ENCODE assay signal across 14 mouse cellular contexts in genomic region chr13:3659163-3660160, GRCm38 (mm10). TPM values are rescaled to one million over a fixed set of nuclear protein-coding genes. Genes with fewer than 3 reads are reported as not detected.
DNase-seq lines count a peak whose midpoint lies in the region; ATAC-seq and TF ChIP-seq lines count a peak whose summit lies in the region.
"Had no signal": no experiment of that assay in that cellular context is flagged by ENCODE, and none has a peak within 500 bp of the region (broad histone marks: within the 10 kb centered on the region; RNA-seq: fewer than 3 reads in every experiment).

No protein-coding gene starts in this region.

- peak; percentile 77 for DNase-seq in kidney, adult 9 months
- no peak for DNase-seq in kidney, adult 18-20 months
- no peak for DNase-seq in intestine, embryonic 14.5 days (ENCODE audit: low spot score)
- DNase-seq in urinary bladder, postnatal 25 days (ENCODE audit: low spot score) = no peak
- DNase-seq: cerebellum, adult 18-20 months had no signal

- ATAC-seq in intestine, embryonic 14.5 days (replicated peaks; ENCODE audit: low FRiP score, low TSS enrichment, low read depth) = peak; percentile 43; the same call in 1 of the 2 replicates
- no peak for ATAC-seq in heart, embryonic 11.5 days (replicated peaks; ENCODE audit: insufficient number of reproducible peaks, low FRiP score, low TSS enrichment)

- H3K79me3 ChIP-seq in C2C12 (ENCODE audit: low read depth) = no peaks in the 10 kb centered on the region

- no peak for TF ChIP-seq CTCF in C2C12 (IDR thresholded peaks at IDR 0.05; ENCODE audit: control insufficient read depth, insufficient read depth, insufficient read length)
- TF ChIP-seq CTCF in small intestine, adult 2 months (IDR thresholded peaks at IDR 0.05; ENCODE audit: extremely low read depth, insufficient read length, insufficient replicate concordance, low read depth, low read length) = no peak

- no peaks in the 10 kb centered on the region for H3K4me1 ChIP-seq in intestine, embryonic 14.5 days (replicated peaks; ENCODE audit: control insufficient read depth, insufficient read depth, low read length)
- peaks cover 9% of the 10 kb centered on the region; the same call in 1 of the 2 replicates for H3K4me1 ChIP-seq in small intestine, adult 2 months (ENCODE audit: control insufficient read depth, insufficient read depth, insufficient read length, low read length)
- no peaks in the 10 kb centered on the region for H3K4me1 ChIP-seq in heart, embryonic 11.5 days (ENCODE audit: control insufficient read depth, insufficient read depth, low read length)
- H3K4me1 ChIP-seq: embryonic facial prominence, embryonic 15.5 days; forebrain, embryonic 12.5 days; hindbrain, embryonic 13.5 days; liver, embryonic 15.5 days; megakaryocyte, embryonic 14.5 days; neural tube, embryonic 12.5 days had no signal

- WGBS in intestine, embryonic 14.5 days = 52% methylated on average over 16 of the region's 16 CpGs
- 17% methylated on average over 16 of the region's 16 CpGs for WGBS in small intestine, adult 2 months
- 73% methylated on average over 16 of the region's 16 CpGs for WGBS in heart, embryonic 11.5 days (ENCODE audit: insufficient replicate concordance)

- H3K36me3 ChIP-seq in C2C12 (ENCODE audit: control insufficient read depth, insufficient read depth) = no peaks in the 10 kb centered on the region
- H3K36me3 ChIP-seq in intestine, embryonic 14.5 days (ENCODE audit: control insufficient read depth, insufficient read depth, low read length) = no peaks in the 10 kb centered on the region
- H3K36me3 ChIP-seq in small intestine, adult 2 months (ENCODE audit: control insufficient read depth, insufficient read depth, low read length) = no peaks in the 10 kb centered on the region
- no peaks in the 10 kb centered on the region for H3K36me3 ChIP-seq in heart, embryonic 11.5 days (ENCODE audit: control insufficient read depth, insufficient read depth, low read length)
- H3K36me3 ChIP-seq: embryonic facial prominence, embryonic 15.5 days; forebrain, embryonic 12.5 days; hindbrain, embryonic 13.5 days; liver, embryonic 15.5 days; neural tube, embryonic 12.5 days had no signal

- no peak overlapping the region for H3ac ChIP-seq in C2C12 (ENCODE audit: control insufficient read depth, insufficient read length, low read depth)

- no peak overlapping the region for H3K4me3 ChIP-seq in C2C12 (ENCODE audit: insufficient read depth, poor library complexity, severe bottlenecking)
- no peak overlapping the region for H3K4me3 ChIP-seq in intestine, embryonic 14.5 days (ENCODE audit: low read depth, low read length)
- H3K4me3 ChIP-seq in small intestine, adult 2 months (ENCODE audit: low read depth, low read length) = no peak overlapping the region
- no peak overlapping the region for H3K4me3 ChIP-seq in heart, embryonic 11.5 days (ENCODE audit: low read depth, low read length)
- H3K4me3 ChIP-seq: embryonic facial prominence, embryonic 15.5 days; forebrain, embryonic 12.5 days; hindbrain, embryonic 13.5 days; liver, embryonic 15.5 days; megakaryocyte, embryonic 14.5 days; neural tube, embryonic 12.5 days had no signal

- H3K9me3 ChIP-seq in intestine, embryonic 14.5 days (ENCODE audit: control insufficient read depth, low read length) = no peaks in the 10 kb centered on the region
- no peaks in the 10 kb centered on the region; the same call in 1 of the 2 replicates for H3K9me3 ChIP-seq in heart, embryonic 11.5 days (replicated peaks; ENCODE audit: control insufficient read depth, low read length)
- H3K9me3 ChIP-seq: embryonic facial prominence, embryonic 15.5 days; forebrain, embryonic 12.5 days; hindbrain, embryonic 13.5 days; liver, embryonic 15.5 days; neural tube, embryonic 12.5 days had no signal

- no peaks in the 10 kb centered on the region for H3K27me3 ChIP-seq in C2C12 (ENCODE audit: control insufficient read depth, insufficient read depth, insufficient read length)
- no peaks in the 10 kb centered on the region for H3K27me3 ChIP-seq in intestine, embryonic 14.5 days (replicated peaks; ENCODE audit: control insufficient read depth, insufficient read depth, low read length)
- H3K27me3 ChIP-seq in small intestine, adult 2 months (ENCODE audit: control insufficient read depth, insufficient read depth, low read length) = no peaks in the 10 kb centered on the region
- H3K27me3 ChIP-seq in heart, embryonic 11.5 days (ENCODE audit: control insufficient read depth, insufficient read depth, low read length) = no peaks in the 10 kb centered on the region
- H3K27me3 ChIP-seq: embryonic facial prominence, embryonic 15.5 days; forebrain, embryonic 12.5 days; hindbrain, embryonic 13.5 days; liver, embryonic 15.5 days; neural tube, embryonic 12.5 days had no signal

- H3K9ac ChIP-seq in intestine, embryonic 14.5 days (ENCODE audit: low read length) = no peak overlapping the region
- no peak overlapping the region for H3K9ac ChIP-seq in heart, embryonic 11.5 days (ENCODE audit: low read depth, low read length)
- H3K9ac ChIP-seq: embryonic facial prominence, embryonic 15.5 days; forebrain, embryonic 12.5 days; hindbrain, embryonic 13.5 days; liver, embryonic 15.5 days; neural tube, embryonic 12.5 days had no signal

- TF ChIP-seq POLR2A in small intestine, adult 2 months (IDR thresholded peaks at IDR 0.05; ENCODE audit: low read depth, low read length) = no peak

- no peak overlapping the region for H3K27ac ChIP-seq in intestine, embryonic 14.5 days (ENCODE audit: low read depth)
- peak overlapping the region; percentile 94 for H3K27ac ChIP-seq in small intestine, adult 2 months (ENCODE audit: insufficient read depth, low read depth, low read length)
- H3K27ac ChIP-seq in heart, embryonic 11.5 days (ENCODE audit: low read depth, low read length) = no peak overlapping the region
- H3K27ac ChIP-seq: embryonic facial prominence, embryonic 15.5 days; forebrain, embryonic 12.5 days; hindbrain, embryonic 13.5 days; liver, embryonic 15.5 days; neural tube, embryonic 12.5 days had no signal

- H3K79me2 ChIP-seq in C2C12 (ENCODE audit: control insufficient read depth, insufficient read depth) = no peaks in the 10 kb centered on the region

- H3K4me2 ChIP-seq in intestine, embryonic 14.5 days (ENCODE audit: low read length) = no peak overlapping the region
- H3K4me2 ChIP-seq in heart, embryonic 11.5 days = no peak overlapping the region
- H3K4me2 ChIP-seq: embryonic facial prominence, embryonic 15.5 days; forebrain, embryonic 12.5 days; hindbrain, embryonic 13.5 days; liver, embryonic 15.5 days; neural tube, embryonic 12.5 days had no signal

TF ChIP-seq in C2C12, 6 proteins besides CTCF, POLR2A, EP300 and RAD21:
- TF ChIP-seq CEBPB (IDR thresholded peaks at IDR 0.05; ENCODE audit: low read depth) (peak; percentile 54), FOSL1 (IDR thresholded peaks at IDR 0.05; ENCODE audit: insufficient read depth, low read length, poor library complexity, severe bottlenecking) (no peak)

RNA-seq across cellular contexts. Expression of gene Asb13, which starts 25.6 kb away (rescaled TPM):
- 1.8 TPM for polyA plus RNA-seq in C2C12 (2012; fragmentation: generic; extraction: Trizol)
- 8.5 and 12.3 TPM in 2 replicates for polyA plus RNA-seq in intestine, embryonic 14.5 days (2014; fragmentation: Nextera tagmentation; extraction: Ambion mirVana)
- 6.7 and 15.9 TPM in 2 replicates for polyA plus RNA-seq in small intestine, adult 2 months (2012; rRNA removed)
- polyA plus RNA-seq in heart, embryonic 11.5 days (2014; fragmentation: Nextera tagmentation; extraction: Ambion mirVana) = 5.1 and 5.3 TPM in 2 replicates

RNA-seq across cellular contexts. Expression of gene Fam208b, which starts 48.6 kb away (rescaled TPM):
- 3.7 TPM for polyA plus RNA-seq in C2C12 (2012; fragmentation: generic; extraction: Trizol)
- polyA plus RNA-seq in intestine, embryonic 14.5 days (2014; fragmentation: Nextera tagmentation; extraction: Ambion mirVana) = 13.8 and 17.3 TPM in 2 replicates
- 0.56 and 0.74 TPM in 2 replicates for polyA plus RNA-seq in small intestine, adult 2 months (2012; rRNA removed)
- 14.0 and 16.0 TPM in 2 replicates for polyA plus RNA-seq in heart, embryonic 11.5 days (2014; fragmentation: Nextera tagmentation; extraction: Ambion mirVana)
